Mouse (Mus musculus): Measurements from ENCODE around the gene Ccdc61. TPM values are rescaled to one million over a fixed set of nuclear protein-coding genes. Genes with fewer than 3 reads are reported as not detected.

Ccdc61 gene
- polyA plus RNA-seq, 1 experiment = 21.3 TPM

DNA sequence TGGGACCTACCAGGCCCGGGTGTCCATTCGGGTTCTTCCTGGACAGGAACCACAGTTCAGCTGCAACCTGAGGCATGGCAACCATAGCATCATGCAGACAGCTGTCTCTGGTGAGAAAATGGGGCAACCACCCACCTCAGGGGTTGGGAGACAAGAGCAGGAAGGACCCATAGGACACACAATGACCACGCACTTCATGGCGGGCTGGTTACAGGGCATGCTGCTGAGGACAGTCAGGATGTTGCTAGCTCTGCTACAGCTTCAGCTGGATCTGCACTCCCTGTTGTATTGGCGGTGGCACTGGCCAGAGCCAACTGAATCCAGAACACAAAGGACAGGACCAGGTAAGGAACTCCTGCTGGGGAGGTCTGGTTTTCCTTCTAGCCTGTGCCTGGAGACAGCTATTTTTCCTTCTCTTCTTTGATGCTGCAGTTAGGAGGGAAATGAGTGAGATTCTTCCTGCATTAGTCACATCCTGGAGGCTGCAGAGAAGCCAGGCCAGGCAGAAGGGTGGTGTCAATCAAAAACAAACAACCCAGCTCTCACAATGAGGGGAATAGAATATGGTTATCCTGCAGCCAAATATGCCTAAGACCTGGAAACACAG lies 51.8 kb downstream of the Ccdc61 start:
- H3K27ac ChIP-seq (ENCODE audit: insufficient read depth, low read depth, low read length) = no peak overlapping the region; the same call in 1 of the 2 replicates
- peak; percentile 66 for DNase-seq
- no peak for TF ChIP-seq POLR2A (IDR thresholded peaks at IDR 0.05; ENCODE audit: low read depth, low read length)
- TF ChIP-seq CTCF (conservative IDR thresholded peaks at IDR 0.05; ENCODE audit: insufficient read depth, insufficient read length, low read depth, low read length) = no peak
- WGBS = 77% methylated on average over 5 of the region's 5 CpGs
- H3K27me3 ChIP-seq (replicated peaks; ENCODE audit: control insufficient read depth, insufficient read depth, low read length) = no peaks in the 10 kb centered on the region
- H3K4me3 ChIP-seq (ENCODE audit: insufficient read depth, low read depth, low read length) = no peak overlapping the region
- no peaks in the 10 kb centered on the region for H3K4me1 ChIP-seq (ENCODE audit: control insufficient read depth, insufficient read depth, low read length)
- H3K36me3 ChIP-seq (ENCODE audit: control insufficient read depth, insufficient read depth, low read length) = no peaks in the 10 kb centered on the region

DNA sequence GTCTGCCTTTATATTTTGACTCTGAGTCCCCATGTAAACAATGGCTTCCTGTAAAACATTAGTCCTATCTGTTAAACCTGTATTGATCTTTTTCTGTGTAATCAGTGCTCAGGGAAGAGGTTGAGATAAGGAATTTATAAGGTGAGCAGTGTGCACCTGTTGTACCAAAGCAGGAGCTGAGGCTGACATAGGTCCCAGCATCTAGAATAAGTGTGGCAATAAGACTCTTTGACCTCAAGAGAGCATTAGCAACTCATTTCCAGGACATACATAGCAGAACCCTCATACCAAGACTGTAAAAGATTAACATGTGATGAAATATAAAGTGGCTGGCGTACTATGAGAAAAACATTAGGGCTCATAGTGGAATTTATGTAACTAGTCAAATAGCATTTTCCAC lies 61.8 kb downstream of the Ccdc61 start:
- TF ChIP-seq POLR2A (IDR thresholded peaks at IDR 0.05; ENCODE audit: low read depth, low read length) = no peak
- TF ChIP-seq CTCF (conservative IDR thresholded peaks at IDR 0.05; ENCODE audit: insufficient read depth, insufficient read length, low read depth, low read length) = no peak
- H3K36me3 ChIP-seq (ENCODE audit: control insufficient read depth, insufficient read depth, low read length) = no peaks in the 10 kb centered on the region
- no peaks in the 10 kb centered on the region for H3K4me1 ChIP-seq (ENCODE audit: control insufficient read depth, insufficient read depth, low read length)
- H3K27me3 ChIP-seq (replicated peaks; ENCODE audit: control insufficient read depth, insufficient read depth, low read length) = no peaks in the 10 kb centered on the region
- H3K4me3 ChIP-seq (ENCODE audit: insufficient read depth, low read depth, low read length) = no peak overlapping the region
- H3K27ac ChIP-seq (ENCODE audit: insufficient read depth, low read depth, low read length) = no peak overlapping the region
- 64% methylated on average over 1 of the region's 1 CpGs for WGBS
- no peak for DNase-seq

DNA sequence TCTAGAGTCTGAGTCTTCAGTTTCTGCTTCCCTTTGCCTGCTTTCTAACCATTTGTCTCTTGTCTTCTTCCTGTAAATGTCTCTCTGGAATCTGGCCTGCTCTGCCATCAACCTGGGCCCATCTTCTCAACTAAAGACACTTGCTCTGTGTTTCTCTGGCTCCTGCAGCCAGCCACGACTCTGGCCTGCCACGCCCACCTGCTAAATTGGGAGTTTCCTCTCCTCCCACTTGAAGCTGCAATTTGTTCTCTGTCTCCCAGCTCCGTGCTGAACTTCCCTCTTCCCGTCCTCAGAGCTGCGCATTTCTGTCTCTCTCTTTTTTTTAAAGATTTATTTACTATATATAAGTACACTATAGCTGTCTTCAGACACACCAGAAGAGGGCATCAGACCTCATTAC lies 65.4 kb downstream of the Ccdc61 start:
- no peak overlapping the region for H3K27ac ChIP-seq (ENCODE audit: insufficient read depth, low read depth, low read length)

DNA sequence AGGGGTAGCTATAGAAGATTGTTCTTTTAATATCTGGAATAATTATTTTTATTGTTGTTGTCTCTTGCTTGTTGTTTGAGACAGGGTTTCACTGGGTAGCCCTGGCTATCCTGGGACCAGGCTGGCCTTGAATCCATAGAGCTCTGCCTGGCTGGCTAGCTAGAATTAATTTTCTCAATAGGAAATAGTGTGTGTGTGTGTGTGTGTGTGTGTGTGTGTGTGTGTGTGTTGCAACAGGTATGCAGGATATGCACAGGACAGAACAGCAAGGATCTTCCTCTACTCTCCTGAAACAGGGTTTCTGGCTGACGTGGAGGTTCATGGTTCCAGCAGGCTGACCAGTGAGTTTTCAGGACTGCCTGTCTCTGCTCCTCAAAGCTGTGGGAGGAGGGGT lies 69.0 kb downstream of the Ccdc61 start:
- 59% methylated on average over 1 of the region's 1 CpGs for WGBS
- Histone ChIP-seq H3K27ac (ENCODE audit: insufficient read depth, low read depth, low read length) (no peak overlapping the region), H3K27me3 (replicated peaks; ENCODE audit: control insufficient read depth, insufficient read depth, low read length) (no peaks in the 10 kb centered on the region), H3K36me3 (ENCODE audit: control insufficient read depth, insufficient read depth, low read length) (no peaks in the 10 kb centered on the region), H3K4me1 (ENCODE audit: control insufficient read depth, insufficient read depth, low read length) (no peaks in the 10 kb centered on the region), H3K4me3 (ENCODE audit: insufficient read depth, low read depth, low read length) (peak overlapping the region; percentile 54; the same call in 1 of the 2 replicates)
- DNase-seq = no peak
- TF ChIP-seq POLR2A (IDR thresholded peaks at IDR 0.05; ENCODE audit: low read depth, low read length) (no peak), CTCF (conservative IDR thresholded peaks at IDR 0.05; ENCODE audit: insufficient read depth, insufficient read length, low read depth, low read length) (no peak)

More for the DNA sequence above, 65.4 kb downstream of the Ccdc61 start:
- no peak for TF ChIP-seq CTCF (conservative IDR thresholded peaks at IDR 0.05; ENCODE audit: insufficient read depth, insufficient read length, low read depth, low read length)
- no peak for TF ChIP-seq POLR2A (IDR thresholded peaks at IDR 0.05; ENCODE audit: low read depth, low read length)
- Histone ChIP-seq H3K27me3 (replicated peaks; ENCODE audit: control insufficient read depth, insufficient read depth, low read length) (no peaks in the 10 kb centered on the region), H3K36me3 (ENCODE audit: control insufficient read depth, insufficient read depth, low read length) (no peaks in the 10 kb centered on the region), H3K4me1 (ENCODE audit: control insufficient read depth, insufficient read depth, low read length) (no peaks in the 10 kb centered on the region), H3K4me3 (ENCODE audit: insufficient read depth, low read depth, low read length) (no peak overlapping the region)
- no peak for DNase-seq
- 22% methylated on average over 5 of the region's 5 CpGs for WGBS

Other genes with a start within 250 kb of the Ccdc61 start
- gene Psg20, start 224.2 kb downstream of the Ccdc61 start, polyA plus RNA-seq (2012; rRNA removed) = not detected in 2 replicates
- 0.19 TPM in 1 of 2 replicates, not detected in the other for gene Psg22, start 192.3 kb downstream of the Ccdc61 start, polyA plus RNA-seq (2012; rRNA removed)
- gene Psg19, start 111.9 kb downstream of the Ccdc61 start, polyA plus RNA-seq (2012; rRNA removed) = not detected in 2 replicates
- gene Psg17, start 88.8 kb downstream of the Ccdc61 start, polyA plus RNA-seq (2012; rRNA removed) = 0.03 and 0.04 TPM in 2 replicates
- 4.8 and 5.6 TPM in 2 replicates for gene Mill2, start 70.4 kb downstream of the Ccdc61 start, polyA plus RNA-seq (2012; rRNA removed)
- 2.3 and 5.9 TPM in 2 replicates for gene Pglyrp1, start 39.1 kb downstream of the Ccdc61 start, polyA plus RNA-seq (2012; rRNA removed)
- 0.80 and 1.1 TPM in 2 replicates for gene Nova2, start 15.5 kb upstream of the Ccdc61 start, polyA plus RNA-seq (2012; rRNA removed)
- not detected in 2 replicates for gene Nanos2, start 77.0 kb upstream of the Ccdc61 start, polyA plus RNA-seq (2012; rRNA removed)
- 7.6 and 8.7 TPM in 2 replicates for gene Mypop, start 80.8 kb upstream of the Ccdc61 start, polyA plus RNA-seq (2012; rRNA removed)
- gene Irf2bp1, start 93.6 kb upstream of the Ccdc61 start, polyA plus RNA-seq (2012; rRNA removed) = 18.1 and 21.1 TPM in 2 replicates
- gene Foxa3, start 113.1 kb upstream of the Ccdc61 start, polyA plus RNA-seq (2012; rRNA removed) = 0.13 and 0.16 TPM in 2 replicates
- 59.8 and 68.9 TPM in 2 replicates for gene Sympk, start 114.0 kb upstream of the Ccdc61 start, polyA plus RNA-seq (2012; rRNA removed)
- 0.05 TPM in 2 replicates for gene Rsph6a, start 144.3 kb upstream of the Ccdc61 start, polyA plus RNA-seq (2012; rRNA removed)
- gene Dmwd, start 165.8 kb upstream of the Ccdc61 start, polyA plus RNA-seq (2012; rRNA removed) = 59.8 and 76.3 TPM in 2 replicates
- gene Dmpk, start 173.4 kb upstream of the Ccdc61 start, polyA plus RNA-seq (2012; rRNA removed) = 52.7 and 53.0 TPM in 2 replicates
- gene Six5, start 184.2 kb upstream of the Ccdc61 start, polyA plus RNA-seq (2012; rRNA removed) = 14.1 and 22.2 TPM in 2 replicates
- 0.03 and 0.04 TPM in 2 replicates for gene Gm4969, start 208.0 kb upstream of the Ccdc61 start, polyA plus RNA-seq (2012; rRNA removed)
- 9.2 and 9.5 TPM in 2 replicates for gene Fbxo46, start 209.4 kb upstream of the Ccdc61 start, polyA plus RNA-seq (2012; rRNA removed)
- 11.9 and 12.1 TPM in 2 replicates for gene Qpctl, start 238.9 kb upstream of the Ccdc61 start, polyA plus RNA-seq (2012; rRNA removed)
- 34.8 and 42.2 TPM in 2 replicates for gene Snrpd2, start 239.3 kb upstream of the Ccdc61 start, polyA plus RNA-seq (2012; rRNA removed)